In the genomic region with DNA sequence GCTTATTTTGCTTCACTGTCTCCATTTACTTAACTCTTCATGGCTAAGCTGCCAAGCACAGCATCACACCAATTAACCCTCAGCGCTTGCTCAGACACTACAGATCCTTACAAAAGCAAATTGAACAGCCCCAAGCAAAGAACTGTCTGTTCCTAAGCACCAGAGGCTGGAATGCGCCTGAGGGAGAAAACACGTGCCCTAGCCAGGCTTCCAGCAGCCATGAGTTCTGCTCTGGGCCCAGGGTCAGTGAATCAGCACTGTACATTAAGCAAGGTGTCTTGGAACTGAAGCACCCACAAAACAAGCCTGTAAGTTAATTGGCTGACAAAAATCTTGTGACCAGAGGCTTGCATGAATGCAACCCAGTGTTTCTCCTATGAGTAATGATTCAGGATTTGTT, we compare ENCODE assay signal across 14 mouse cellular contexts. TPM values are rescaled to one million over a fixed set of nuclear protein-coding genes. Genes with fewer than 3 reads are reported as not detected.
A peak's percentile ranks its signal among the peaks of the same experiment; 100 is the strongest.
DNase-seq lines count a peak whose midpoint lies in the region; ATAC-seq and TF ChIP-seq lines count a peak whose summit lies in the region.
"Had no signal": no experiment of that assay in that cellular context is flagged by ENCODE, and none has a peak within 500 bp of the region (broad histone marks: within the 10 kb centered on the region; RNA-seq: fewer than 3 reads in every experiment).

No protein-coding gene starts in this region.

- H3K36me3 ChIP-seq in neural tube, embryonic 12.5 days, result no peaks in the 10 kb centered on the region
- H3K36me3 ChIP-seq in forebrain, embryonic 10.5 days (replicated peaks), result no peaks in the 10 kb centered on the region
- H3K36me3 ChIP-seq in hindbrain, postnatal 0 days (ENCODE audit: insufficient read depth, low read length), result no peaks in the 10 kb centered on the region
- no peaks in the 10 kb centered on the region for H3K36me3 ChIP-seq in intestine, embryonic 16.5 days (ENCODE audit: control insufficient read depth, insufficient read depth, low read length)

- no peak overlapping the region for H3K4me3 ChIP-seq in neural tube, embryonic 12.5 days
- no peak overlapping the region for H3K4me3 ChIP-seq in forebrain, embryonic 10.5 days
- no peak overlapping the region for H3K4me3 ChIP-seq in hindbrain, postnatal 0 days (ENCODE audit: low read length)
- H3K4me3 ChIP-seq in intestine, embryonic 16.5 days (ENCODE audit: low read length), result no peak overlapping the region

- 17% methylated on average over 3 of the region's 3 CpGs for WGBS in neural tube, embryonic 12.5 days
- WGBS in forebrain, embryonic 10.5 days, result 22% methylated on average over 3 of the region's 3 CpGs
- WGBS in hindbrain, postnatal 0 days, result 9% methylated on average over 3 of the region's 3 CpGs
- 60% methylated on average over 3 of the region's 3 CpGs for WGBS in intestine, embryonic 16.5 days

- no peak for TF ChIP-seq CTCF in hindbrain, postnatal 0 days (IDR thresholded peaks at IDR 0.05; ENCODE audit: low read depth)

- no peak overlapping the region for H3K4me2 ChIP-seq in neural tube, embryonic 12.5 days (replicated peaks)
- H3K4me2 ChIP-seq in hindbrain, postnatal 0 days (ENCODE audit: low read depth, low read length), result no peak overlapping the region
- H3K4me2 ChIP-seq in intestine, embryonic 16.5 days (ENCODE audit: low read depth, low read length), result no peak overlapping the region
- H3K4me2 ChIP-seq: liver, embryonic 11.5 days had no signal

- no peak for DNase-seq in neural tube, embryonic 10.5 days (ENCODE audit: extremely low spot score, low spot score)
- peak; percentile 68 for DNase-seq in forebrain, embryonic 10.5 days (ENCODE audit: extremely low spot score, low spot score)
- DNase-seq in hindbrain, postnatal 0 days (ENCODE audit: low spot score), result peak; percentile 35
- DNase-seq in urinary bladder, postnatal 10 days (ENCODE audit: low spot score), result no peak
- DNase-seq in cerebellum, adult 11-12 months, result no peak
- no peak for DNase-seq in layer of hippocampus, adult 18-20 months (ENCODE audit: low spot score in 2 of 2)
- DNase-seq: B cell, adult 2 months; cerebellum, postnatal 36 days; kidney, adult 18-20 months; lung, postnatal 14 days; thymus, postnatal 14 days had no signal

- 0 out of 2 replicates have a peak, but pooled peaks cover 6% of the 10 kb centered on the region for H3K4me1 ChIP-seq in neural tube, embryonic 12.5 days
- peaks cover 55% of the 10 kb centered on the region for H3K4me1 ChIP-seq in forebrain, embryonic 10.5 days
- no peaks in the 10 kb centered on the region for H3K4me1 ChIP-seq in hindbrain, postnatal 0 days (ENCODE audit: insufficient read depth, low read length)
- H3K4me1 ChIP-seq in intestine, embryonic 16.5 days (ENCODE audit: control insufficient read depth, insufficient read depth, low read length), result peaks cover 20% of the 10 kb centered on the region

- H3K9ac ChIP-seq in neural tube, embryonic 12.5 days, result no peak overlapping the region
- no peak overlapping the region for H3K9ac ChIP-seq in hindbrain, postnatal 0 days (replicated peaks; ENCODE audit: low read length)
- H3K9ac ChIP-seq in intestine, embryonic 16.5 days (ENCODE audit: low read depth, low read length), result no peak overlapping the region

- no peaks in the 10 kb centered on the region for H3K9me3 ChIP-seq in neural tube, embryonic 12.5 days
- H3K9me3 ChIP-seq in forebrain, embryonic 10.5 days, result no peaks in the 10 kb centered on the region
- no peaks in the 10 kb centered on the region for H3K9me3 ChIP-seq in hindbrain, postnatal 0 days (ENCODE audit: low read length)
- no peaks in the 10 kb centered on the region for H3K9me3 ChIP-seq in intestine, embryonic 16.5 days (ENCODE audit: control insufficient read depth, low read length)

- 0 out of 2 replicates have a peak, but pooled peaks have one; percentile 51 for ATAC-seq in neural tube, embryonic 12.5 days (ENCODE audit: low FRiP score, low read depth)
- ATAC-seq in hindbrain, postnatal 0 days, result peak; percentile 65
- no peak for ATAC-seq in intestine, embryonic 16.5 days

- H3K27ac ChIP-seq in neural tube, embryonic 12.5 days, result no peak overlapping the region
- H3K27ac ChIP-seq in forebrain, embryonic 10.5 days, result peak overlapping the region; percentile 63
- no peak overlapping the region for H3K27ac ChIP-seq in hindbrain, postnatal 0 days
- H3K27ac ChIP-seq in intestine, embryonic 16.5 days (ENCODE audit: low read length), result no peak overlapping the region

- H3K27me3 ChIP-seq in neural tube, embryonic 12.5 days (replicated peaks), result no peaks in the 10 kb centered on the region
- H3K27me3 ChIP-seq in forebrain, embryonic 10.5 days (ENCODE audit: poor library complexity, severe bottlenecking), result peaks cover 16% of the 10 kb centered on the region
- no peaks in the 10 kb centered on the region for H3K27me3 ChIP-seq in hindbrain, postnatal 0 days (ENCODE audit: insufficient read depth, low read length)
- no peaks in the 10 kb centered on the region for H3K27me3 ChIP-seq in intestine, embryonic 16.5 days (replicated peaks; ENCODE audit: control insufficient read depth, insufficient read depth, low read length)

RNA-seq across cellular contexts. Expression of a gene that starts 18.5 kb away (rescaled TPM):
- 1.6 TPM in 2 replicates for polyA plus RNA-seq in neural tube, embryonic 12.5 days (2016; fragmentation: Nextera tagmentation; extraction: Ambion mirVana)
- polyA plus RNA-seq in forebrain, embryonic 10.5 days (2016; fragmentation: Nextera tagmentation; extraction: Ambion mirVana), result 1.4 and 2.1 TPM in 2 replicates
- total RNA-seq in hindbrain, postnatal 0 days (2014; rRNA removed), result 0.84 and 0.97 TPM in 2 replicates
- polyA plus RNA-seq in hindbrain, postnatal 0 days (2015; fragmentation: Nextera tagmentation; extraction: Ambion mirVana), result 0.45 and 0.77 TPM in 2 replicates
- 2.1 and 2.3 TPM in 2 replicates for polyA plus RNA-seq in intestine, embryonic 16.5 days (2015; fragmentation: Nextera tagmentation; extraction: Ambion mirVana)
- total RNA-seq in layer of hippocampus, adult 18-20 months (2021), result 1 to 10 TPM in 1 of 2 experiments, under 1 TPM in 1; 0.97 to 1.5 TPM

Comparison
In these comparisons a context has a peak if more than half of its experiments do, and no peak if none do; other contexts are left out.
1. DNase-seq: peak in forebrain, embryonic 10.5 days (single experiment) and hindbrain, postnatal 0 days (single experiment); none in neural tube, embryonic 10.5 days (single experiment), urinary bladder, postnatal 10 days (single experiment), cerebellum, adult 11-12 months (single experiment) and layer of hippocampus, adult 18-20 months (0 of 2).